Mouse (Mus musculus): ENCODE data around the gene Tmem246. TPM values are rescaled to one million over a fixed set of nuclear protein-coding genes. Genes with fewer than 3 reads are reported as not detected.

Gene Tmem246
- total RNA-seq, 2 experiments from 2014 or later, result 44.5 to 47.1 TPM

GRCm38 (mm10) chr4:49583965-49584831 is 13.5 kb downstream of the Tmem246 start:
- intact Hi-C loops (cut with DNase I), result no loop called here
- DNase-seq, result no peak

DNA sequence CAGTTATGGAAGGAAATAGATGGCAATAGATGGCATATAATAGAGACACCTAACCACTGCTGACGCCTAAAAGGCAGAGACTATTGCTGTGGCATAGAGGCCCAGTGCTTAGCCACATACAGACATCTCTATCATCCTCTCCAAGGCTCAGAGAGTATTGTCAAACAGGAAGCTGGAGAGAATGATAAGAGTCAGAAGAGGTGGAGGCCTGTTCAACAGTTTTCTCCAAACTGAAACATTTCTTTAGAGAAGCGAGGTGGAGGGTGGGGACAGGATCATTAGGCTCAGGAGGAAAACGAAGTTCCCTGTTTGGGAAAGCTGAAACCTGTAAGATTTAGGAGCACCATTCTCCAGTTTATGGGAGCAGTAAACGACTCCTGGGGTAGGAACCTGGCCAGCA is 16.4 kb downstream of the Tmem246 start:
- no peak for DNase-seq
- intact Hi-C loops (cut with DNase I), result no loop called here

- intact Hi-C loops (cut with DNase I), result no loop called here
- DNase-seq, result no peak
Observed at GRCm38 (mm10) chr4:49572194-49572593, 25.5 kb downstream of the Tmem246 start.

DNA sequence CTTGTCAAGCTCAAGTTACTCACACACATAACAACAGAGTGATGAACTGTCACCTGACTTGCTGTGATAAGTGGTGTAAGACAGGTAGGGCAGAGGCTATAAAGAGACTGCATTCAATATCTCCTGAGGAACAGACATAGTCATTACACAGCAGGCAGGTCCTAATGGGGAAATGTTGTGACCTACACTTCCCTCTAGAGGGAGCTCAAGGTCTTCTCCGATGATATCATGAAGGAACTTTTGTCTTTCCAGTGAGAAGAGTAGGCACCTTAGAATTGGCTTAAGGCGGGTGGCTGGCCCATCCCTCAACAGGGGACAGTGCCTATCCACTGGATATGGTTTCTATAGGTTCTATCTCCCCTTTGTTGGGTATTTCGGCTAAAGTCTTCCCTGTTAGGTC is 30.1 kb downstream of the Tmem246 start:
- peak; percentile 46 to 62 for DNase-seq
- intact Hi-C loops (cut with DNase I), result loop anchor here (1.0 to 2.0 kb wide), 2 partner anchors 31 to 60 kb away; no protein-coding TSS in a partner anchor

DNA sequence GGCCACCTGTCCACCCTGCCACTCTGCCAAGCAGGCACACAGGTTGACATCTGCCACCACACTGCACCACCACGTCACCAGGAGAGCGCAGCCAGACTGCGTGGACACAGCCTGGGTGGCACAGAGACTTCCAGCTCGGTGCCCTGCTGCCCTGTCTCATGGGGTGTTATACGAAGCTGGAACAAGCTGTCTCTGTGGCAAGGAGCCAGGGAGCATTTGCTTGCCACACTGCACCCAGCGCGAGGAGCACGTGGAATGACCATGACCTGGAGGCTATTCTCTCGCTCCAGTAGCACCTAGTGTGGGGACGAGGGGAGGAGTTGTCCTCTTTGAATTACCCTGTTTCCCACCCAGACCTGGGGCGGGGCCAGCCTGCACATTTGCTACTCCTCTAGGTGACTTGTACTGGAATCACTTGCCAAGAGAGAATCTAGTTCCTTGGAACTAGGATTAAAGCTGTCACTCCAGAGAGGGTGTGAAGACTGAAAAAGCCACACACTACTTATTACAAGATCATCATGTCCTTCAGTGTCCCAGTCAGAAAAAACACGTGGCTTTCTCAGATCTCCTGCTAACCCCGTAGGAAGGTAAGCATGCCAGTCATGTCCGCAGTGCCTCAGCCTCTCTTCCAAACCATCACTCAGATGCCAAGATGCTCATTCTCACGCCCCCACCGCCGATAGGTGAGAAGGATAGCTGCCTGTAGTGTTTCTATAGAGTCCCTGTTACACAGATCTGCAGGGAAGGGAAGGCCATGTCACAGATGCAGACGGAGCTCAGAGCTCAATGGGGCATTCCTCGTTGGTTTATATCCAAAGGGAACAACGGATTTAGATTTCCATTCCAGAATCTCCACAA is 37.5 kb downstream of the Tmem246 start:
- peak; percentile 58 to 63 for DNase-seq
- intact Hi-C loops (cut with DNase I), result no loop called here

- DNase-seq, result no peak
- intact Hi-C loops (cut with DNase I), result no loop called here
Observed at GRCm38 (mm10) chr4:49558181-49558580, 39.5 kb downstream of the Tmem246 start.

DNA sequence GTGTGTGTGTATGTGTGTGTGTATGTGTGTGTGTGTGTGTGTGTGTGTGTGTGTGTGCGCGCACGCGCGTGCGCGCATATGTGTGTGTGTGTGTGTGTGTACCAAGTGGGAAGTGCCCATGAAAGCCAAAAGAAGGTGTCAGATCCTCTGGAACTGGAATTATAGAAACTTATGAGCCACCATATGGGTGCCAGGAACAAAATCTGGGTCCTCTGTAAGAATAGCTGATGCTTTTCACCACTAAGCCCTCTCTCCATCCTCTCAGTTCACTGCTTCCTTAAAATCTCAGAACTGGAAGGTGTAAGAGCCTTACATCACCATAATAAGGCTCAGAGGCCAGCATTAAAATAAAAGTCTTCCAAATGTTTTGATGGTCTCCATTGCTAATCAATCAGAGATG is 40.3 kb downstream of the Tmem246 start:
- no peak for DNase-seq
- intact Hi-C loops (cut with DNase I), result no loop called here

- DNase-seq, result no peak
- intact Hi-C loops (cut with DNase I), result no loop called here
Observed at GRCm38 (mm10) chr4:49553380-49553779, 44.3 kb downstream of the Tmem246 start.

DNA sequence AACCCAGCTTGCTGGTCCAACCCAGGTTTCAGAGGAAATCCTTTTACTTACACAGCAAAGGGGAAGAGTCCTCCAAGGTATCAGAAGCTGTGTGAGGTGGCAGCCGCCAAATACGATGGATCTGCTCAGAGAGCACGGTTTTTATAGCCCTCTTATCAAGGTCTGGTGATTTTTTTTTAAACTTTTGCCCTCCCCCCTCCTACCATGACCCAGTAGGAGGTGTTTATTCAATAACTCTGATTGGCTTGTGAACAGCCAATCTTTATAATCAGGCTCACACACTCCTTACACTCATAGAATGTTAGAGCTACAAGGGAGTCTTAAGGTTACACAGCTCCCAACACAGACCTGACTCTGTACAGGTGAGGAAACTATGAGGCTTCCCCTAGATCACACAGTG is 48.3 kb downstream of the Tmem246 start, which contains the start of gene Aldob:
Aldob (minus strand) TSS at position 164 of the 400 bp plus-strand sequence.
- intact Hi-C loops (cut with DNase I), result no loop called here

GRCm38 (mm10) chr4:49547544-49548219 is 50.0 kb downstream of the Tmem246 start:
- no peak for DNase-seq
- intact Hi-C loops (cut with DNase I), result no loop called here

More for the DNA sequence above, 48.3 kb downstream of the Tmem246 start, which contains the start of gene Aldob:
- no peak for DNase-seq

DNA sequence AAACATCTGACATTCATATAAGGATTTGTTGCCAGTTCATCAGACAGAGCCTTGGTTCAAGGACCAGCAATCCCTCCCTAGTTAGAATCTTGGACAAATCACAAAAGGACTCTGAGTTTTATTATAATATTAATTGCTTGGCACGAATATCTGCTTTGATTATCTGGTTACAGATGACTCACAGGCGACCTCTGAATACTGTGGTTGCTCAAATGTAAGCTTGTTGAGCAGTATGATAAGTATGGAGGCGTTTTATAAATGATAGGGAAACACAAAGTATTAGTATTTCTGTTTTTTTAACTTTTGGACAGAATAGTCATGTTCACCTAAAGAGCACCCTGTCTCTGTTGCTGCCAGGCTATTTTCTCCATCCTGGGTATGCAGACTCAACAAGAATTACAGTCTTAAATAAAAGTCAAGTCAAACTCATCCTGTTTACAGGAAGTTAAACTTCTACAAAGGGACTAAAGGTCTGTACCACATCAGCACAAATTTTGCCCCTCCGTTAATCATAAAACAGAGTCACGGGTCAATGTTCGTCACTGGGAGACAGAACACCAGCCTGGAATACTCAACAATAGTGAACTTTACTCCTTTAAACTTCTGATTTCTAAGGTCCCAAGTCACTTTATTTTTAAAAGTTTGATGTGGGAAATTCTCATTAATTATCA is 50.7 kb downstream of the Tmem246 start:
- no peak for DNase-seq
- intact Hi-C loops (cut with DNase I), result no loop called here

GRCm38 (mm10) chr4:49546026-49546425 is 51.6 kb downstream of the Tmem246 start:
- intact Hi-C loops (cut with DNase I), result no loop called here
- DNase-seq, result no peak

DNA sequence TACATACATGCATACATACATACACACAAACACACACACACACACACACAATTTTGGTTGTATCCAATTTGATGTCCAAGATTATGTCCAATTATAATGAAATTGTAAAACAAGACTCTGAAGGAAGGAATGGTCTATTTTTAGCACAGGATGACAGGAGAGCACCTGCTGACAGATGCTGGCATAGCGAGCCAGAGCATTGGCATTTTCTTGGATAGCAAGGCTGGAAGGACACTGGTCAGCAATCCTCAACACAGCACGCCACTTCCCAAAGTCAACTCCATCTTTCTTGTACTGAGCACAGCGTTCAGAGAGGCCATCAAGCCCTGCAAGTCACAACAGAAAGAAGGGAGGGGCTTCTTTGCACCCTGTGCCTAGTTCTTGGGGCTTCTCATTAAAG is 56.7 kb downstream of the Tmem246 start:
- intact Hi-C loops (cut with DNase I), result no loop called here
- DNase-seq, result no peak

DNA sequence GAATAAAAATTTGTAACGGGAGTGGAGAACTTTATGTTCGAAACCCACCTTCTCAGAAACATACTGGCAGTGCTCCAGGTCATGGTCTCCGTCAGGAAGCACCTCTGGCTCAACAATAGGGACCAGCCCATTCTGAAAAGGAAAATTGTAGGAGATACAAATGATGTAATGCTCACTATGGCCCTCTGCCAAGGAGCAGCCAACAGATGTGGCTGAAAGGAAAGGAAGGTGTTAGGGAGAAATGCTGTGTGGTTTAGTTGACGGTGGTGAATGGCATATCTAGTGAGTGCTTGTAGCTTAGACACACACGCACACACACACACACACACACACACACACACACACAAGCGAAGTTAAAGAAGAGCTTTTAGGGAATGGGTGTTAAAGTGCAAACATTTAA is 58.0 kb downstream of the Tmem246 start:
- DNase-seq, result peak in 1 of 2 experiments; percentile 14
- intact Hi-C loops (cut with DNase I), result no loop called here

DNA sequence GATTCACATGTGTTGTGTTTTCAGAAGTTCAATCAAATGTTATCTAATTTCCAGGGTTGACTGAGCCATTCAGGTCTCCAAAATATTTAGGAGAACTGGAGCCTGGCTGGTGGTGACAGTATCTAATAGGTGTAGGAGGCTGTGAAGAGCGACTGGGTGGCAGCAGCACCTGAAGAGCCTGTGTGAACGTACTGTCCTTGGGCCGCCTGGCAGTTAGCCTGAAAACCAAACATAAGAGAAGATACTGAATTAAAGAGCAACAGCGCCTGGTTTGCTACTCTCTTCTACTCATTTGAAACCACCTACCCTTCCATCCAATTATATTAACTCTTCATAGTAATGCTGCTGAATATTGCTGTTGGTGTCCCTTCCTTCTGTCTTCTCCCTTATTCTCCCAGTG is 61.0 kb downstream of the Tmem246 start:
- intact Hi-C loops (cut with DNase I), result no loop called here
- DNase-seq, result no peak

DNA sequence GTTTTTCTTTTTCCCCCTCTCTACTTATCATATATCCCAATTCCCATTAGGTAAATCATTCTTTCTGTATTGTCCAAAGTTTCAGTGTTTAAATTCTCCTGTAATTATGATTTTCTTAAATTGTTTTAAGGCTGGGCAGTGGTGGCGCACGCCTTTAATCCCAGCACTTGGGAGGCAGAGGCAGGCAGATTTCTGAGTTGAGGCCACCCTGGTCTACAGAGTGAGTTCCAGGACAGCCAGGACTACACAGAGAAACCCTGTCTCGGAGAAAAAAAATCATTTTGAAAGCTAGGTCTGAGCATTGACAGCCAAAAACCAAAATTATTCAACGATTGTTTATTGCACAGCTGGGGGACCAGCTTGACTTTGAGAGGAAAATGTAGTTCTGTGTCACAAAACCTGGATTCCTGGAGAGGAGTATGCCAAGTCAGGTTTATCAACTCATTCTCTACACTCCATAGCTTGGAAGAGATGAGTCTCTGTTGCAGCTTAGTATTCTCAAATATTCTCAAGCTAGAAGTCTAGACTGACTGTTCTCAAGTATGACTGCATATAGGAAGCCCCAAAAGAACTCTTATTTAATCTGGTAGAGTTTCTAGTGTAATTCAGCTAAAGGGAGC is 61.9 kb downstream of the Tmem246 start:
- DNase-seq, result no peak

DNA sequence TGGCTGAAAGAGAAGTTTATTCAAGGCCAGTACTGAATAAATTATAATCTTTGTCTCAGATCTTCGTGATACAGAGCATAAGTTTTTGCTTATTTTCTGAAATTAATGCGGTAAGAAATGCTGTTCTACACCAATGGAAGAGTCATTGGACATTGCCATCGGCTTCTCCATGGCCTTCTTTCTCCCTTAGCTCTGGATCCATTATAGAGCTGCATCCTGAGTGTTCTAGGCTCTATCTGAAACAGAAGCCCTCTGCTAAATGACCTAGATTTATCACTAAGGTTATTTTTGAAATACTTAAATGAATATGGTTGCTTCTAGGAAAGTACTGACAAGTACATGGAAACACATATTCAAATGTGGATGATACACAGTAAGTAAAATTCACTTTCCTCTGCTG is 62.6 kb downstream of the Tmem246 start:
- no peak for DNase-seq
- intact Hi-C loops (cut with DNase I), result no loop called here

More for the DNA sequence above, 61.9 kb downstream of the Tmem246 start:
- intact Hi-C loops (cut with DNase I), result no loop called here
